Mouse (Mus musculus) spleen, adult 2 months (tissue): ENCODE results near the gene Lpp. TPM values are rescaled to one million over a fixed set of nuclear protein-coding genes. Genes with fewer than 3 reads are reported as not detected.

Experiments used
- DNase-seq, 2 experiments: peaks; one replicate each; pipeline versions ENCODE4 v3.0.0 to v3.0.0-alpha.2; 2012 to 2021; ENCODE audit warnings: low spot score in 2 of 2, low read depth in 1 of 2
- H3K27ac ChIP-seq: fragments of 200-500 bp; 2 replicates; pipeline ENCODE4 v1.5.1; 2012; ENCODE audit warnings: low read length, inconsistent platforms; ENCODE audit not compliant: insufficient read depth
- H3K27me3 ChIP-seq: fragments of 200-500 bp; 2 replicates; pipeline ENCODE4 v1.6.1; 2012; ENCODE audit warnings: mild to moderate bottlenecking, moderate library complexity, low read length, inconsistent platforms; ENCODE audit not compliant: control insufficient read depth, insufficient read depth
- H3K36me3 ChIP-seq: fragments of 200-500 bp; 2 replicates; pipeline ENCODE4 v1.6.1; 2012; ENCODE audit warnings: mild to moderate bottlenecking, low read length, inconsistent platforms; ENCODE audit not compliant: control insufficient read depth, insufficient read depth
- H3K4me1 ChIP-seq: fragments of 200-500 bp; 2 replicates; pipeline ENCODE4 v1.6.1; 2011; ENCODE audit warnings: inconsistent platforms; ENCODE audit not compliant: control insufficient read depth, insufficient read depth, insufficient read length
- H3K4me3 ChIP-seq: fragments of 200-500 bp; 2 replicates; pipeline ENCODE4 v1.5.1; 2011; ENCODE audit warnings: mild to moderate bottlenecking, inconsistent platforms; ENCODE audit not compliant: insufficient read depth, insufficient read length; ENCODE audit errors: extremely low read depth
- CTCF ChIP-seq: fragments of 200-500 bp; IDR thresholded peaks from 2 replicates; pipeline ENCODE4 v1.5.1; 2011; ENCODE audit warnings: mild to moderate bottlenecking, inconsistent platforms; ENCODE audit not compliant: insufficient read depth, insufficient read length, insufficient replicate concordance; ENCODE audit errors: extremely low read depth
- POLR2A ChIP-seq: fragments of 200-500 bp; IDR thresholded peaks from 2 replicates; pipeline ENCODE4 v1.6.1; 2011; ENCODE audit warnings: low read depth, low read length, inconsistent platforms
- WGBS: fragments of 180-500 bp; shearing (Covaris S2); methylation state at CpG from one replicate; pipeline ENCODE4 v1.1.7; 2018; 5-methylcytosine and 5-hydroxymethylcytosine counted together
- polyA plus RNA-seq: library from polyadenylated mRNA; depleted of rRNA; stranded (reverse); fragments of >200 nt; gene quantifications from 2 replicates; pipeline ENCODE4 v1.2.3, GENCODE M21; 2012

Lpp gene
- polyA plus RNA-seq, 1 experiment = 8.2 TPM

GRCm38 (mm10) chr16:24513228-24513627 lies 119.9 kb downstream of the Lpp start:
- WGBS = 64% methylated on average over 4 of the region's 4 CpGs
- DNase-seq = no peak
- H3K4me1 ChIP-seq = peaks cover 12% of the 10 kb centered on the region; the same call in 1 of the 2 replicates
- H3K36me3 ChIP-seq = no peaks in the 10 kb centered on the region
- TF ChIP-seq CTCF (no peak), POLR2A (no peak)
- H3K27ac ChIP-seq = no peak overlapping the region
- H3K4me3 ChIP-seq = no peak overlapping the region
- H3K27me3 ChIP-seq = no peaks in the 10 kb centered on the region

DNA sequence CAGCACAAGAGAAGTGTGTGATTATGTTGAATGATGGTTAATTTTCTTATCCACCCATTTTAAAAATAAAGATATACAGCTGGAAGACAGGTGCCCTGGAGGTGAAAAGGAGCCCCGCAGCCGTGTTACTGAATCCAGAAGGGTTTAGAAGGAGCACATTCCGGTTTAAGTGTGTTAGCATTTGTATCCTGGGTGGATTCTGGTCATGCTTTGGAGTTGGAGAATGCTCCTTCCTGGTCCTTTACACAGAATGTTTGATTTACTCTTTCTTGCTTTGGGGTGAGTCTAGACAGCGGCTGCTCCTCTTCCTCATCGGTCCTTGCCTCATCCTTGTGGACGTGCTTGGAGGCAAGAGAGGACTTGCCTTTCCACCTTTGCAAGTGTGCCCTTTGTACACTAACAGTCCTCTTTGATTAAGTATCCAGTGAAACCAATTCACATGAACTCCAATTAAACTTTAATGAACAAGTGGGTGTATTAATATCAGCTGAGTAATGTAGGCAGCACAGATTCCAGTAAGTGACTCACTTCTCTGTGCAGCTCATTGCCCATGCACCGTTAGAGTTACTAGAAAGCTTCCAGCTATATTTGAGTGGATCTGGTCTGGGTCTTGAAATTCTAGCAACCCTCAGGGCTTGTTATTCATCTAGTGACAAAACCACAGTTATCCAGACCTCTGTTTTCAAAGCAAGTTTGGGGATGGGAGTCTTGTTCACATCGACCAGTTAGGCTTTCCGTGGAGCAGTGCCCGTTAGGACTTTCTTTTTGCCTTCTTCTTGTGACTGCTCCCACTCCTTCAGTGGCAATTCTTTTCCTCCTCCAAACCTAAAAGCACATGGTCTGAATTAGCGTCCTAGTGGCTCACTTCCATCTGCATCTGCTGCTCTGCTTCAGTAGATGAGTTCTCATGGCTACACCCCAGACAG lies 121.8 kb downstream of the Lpp start:
- no peak overlapping the region for H3K4me3 ChIP-seq
- 92% methylated on average over 11 of the region's 11 CpGs for WGBS
- DNase-seq = no peak
- H3K4me1 ChIP-seq = peaks cover 10% of the 10 kb centered on the region; the same call in 1 of the 2 replicates
- H3K27me3 ChIP-seq = no peaks in the 10 kb centered on the region
- TF ChIP-seq CTCF (no peak), POLR2A (no peak)
- no peaks in the 10 kb centered on the region for H3K36me3 ChIP-seq
- H3K27ac ChIP-seq = no peak overlapping the region

DNA sequence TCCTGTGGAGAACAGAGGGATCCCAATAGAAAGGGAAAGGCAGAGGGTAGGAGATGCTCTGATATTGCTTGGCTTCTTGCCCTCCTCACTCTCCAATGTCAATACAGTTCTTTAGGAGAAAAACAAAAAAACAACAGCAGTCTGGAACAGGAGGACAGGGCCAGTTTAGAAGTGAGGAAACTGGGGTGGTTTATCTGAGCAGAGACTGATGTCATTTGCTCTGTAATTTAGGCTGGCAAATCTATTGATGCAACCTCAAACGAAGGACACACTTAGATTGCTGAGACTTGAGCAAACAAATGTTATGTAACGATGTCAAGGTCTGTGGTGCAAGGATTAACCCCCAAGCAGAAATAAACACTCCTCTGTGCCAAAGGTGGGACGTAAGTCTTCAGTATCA lies 123.7 kb downstream of the Lpp start:
- Histone ChIP-seq H3K27ac (no peak overlapping the region), H3K36me3 (no peaks in the 10 kb centered on the region), H3K27me3 (no peaks in the 10 kb centered on the region), H3K4me3 (no peak overlapping the region), H3K4me1 (peaks cover 10% of the 10 kb centered on the region; the same call in 1 of the 2 replicates)
- WGBS = 86% methylated on average over 3 of the region's 3 CpGs
- DNase-seq = no peak
- no peak for TF ChIP-seq POLR2A
- no peak for TF ChIP-seq CTCF

- Histone ChIP-seq H3K27ac (0 out of 2 replicates have a peak overlapping the region, but pooled peaks have one; percentile 34), H3K27me3 (no peaks in the 10 kb centered on the region), H3K36me3 (no peaks in the 10 kb centered on the region), H3K4me3 (no peak overlapping the region), H3K4me1 (peaks cover 8% of the 10 kb centered on the region; the same call in 1 of the 2 replicates)
- TF ChIP-seq CTCF = no peak
- no peak for TF ChIP-seq POLR2A
- DNase-seq = no peak
- 64% methylated on average over 9 of the region's 9 CpGs for WGBS
Observed at GRCm38 (mm10) chr16:24517501-24518042, 124.3 kb downstream of the Lpp start.

GRCm38 (mm10) chr16:24518785-24519184 lies 125.5 kb downstream of the Lpp start:
- WGBS = 37% methylated on average over 7 of the region's 7 CpGs
- DNase-seq = peak; percentile 26 to 40
- peaks cover 3% of the 10 kb centered on the region; the same call in 1 of the 2 replicates for H3K4me1 ChIP-seq

GRCm38 (mm10) chr16:24527219-24527618 lies 133.9 kb downstream of the Lpp start:
- no peak for DNase-seq
- no peak overlapping the region for H3K4me3 ChIP-seq
- 69% methylated on average over 7 of the region's 7 CpGs for WGBS

More at GRCm38 (mm10) chr16:24518785-24519184, 125.5 kb downstream of the Lpp start:
- no peak overlapping the region for H3K4me3 ChIP-seq
- no peak for TF ChIP-seq CTCF
- TF ChIP-seq POLR2A = no peak
- H3K27ac ChIP-seq = no peak overlapping the region
- no peaks in the 10 kb centered on the region for H3K36me3 ChIP-seq
- H3K27me3 ChIP-seq = no peaks in the 10 kb centered on the region

More at GRCm38 (mm10) chr16:24527219-24527618, 133.9 kb downstream of the Lpp start:
- H3K4me1 ChIP-seq = peaks cover 4% of the 10 kb centered on the region; the same call in 1 of the 2 replicates
- H3K27me3 ChIP-seq = no peaks in the 10 kb centered on the region
- no peak overlapping the region for H3K27ac ChIP-seq
- 0 out of 2 replicates have a peak, but pooled peaks cover 2% of the 10 kb centered on the region for H3K36me3 ChIP-seq
- TF ChIP-seq POLR2A = no peak
- TF ChIP-seq CTCF = no peak
